Mouse (Mus musculus) B cell, adult (primary cell): ENCODE results near the gene Fmo4. TPM values are rescaled to one million over a fixed set of nuclear protein-coding genes. Genes with fewer than 3 reads are reported as not detected.

Experiments
- total RNA-seq: library from RNA; stranded (reverse); gene quantifications from 4 replicates; pipeline ENCODE4 v1.2.4, GENCODE M21; 2023; ENCODE audit not compliant: inconsistent age

The Fmo4 gene
- not detected in 4 replicates for total RNA-seq

DNA sequence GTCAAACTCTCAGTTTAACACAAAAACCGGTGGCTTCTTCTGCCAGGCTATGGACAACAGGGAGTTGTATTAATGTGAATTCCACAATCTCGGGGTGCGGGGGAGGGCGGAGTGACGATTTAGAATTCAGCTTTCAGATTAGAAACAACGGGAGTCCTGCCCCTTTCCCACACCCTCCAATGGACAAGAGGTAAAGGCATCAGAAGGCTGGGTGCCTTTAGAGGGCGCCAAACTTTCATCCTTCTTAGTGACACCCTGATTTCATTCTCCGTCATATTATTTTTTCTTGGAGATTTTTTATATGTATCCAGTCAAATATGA lies at the start of gene Fmo4:
Gene Fmo4, minus strand, starts transcription at position 137 of the 321 bp plus-strand sequence.

Other genes starting within 250 kb of the Fmo4 start
- gene Vamp4, start 243.5 kb downstream of the Fmo4 start, total RNA-seq: 53.5 to 61.7 TPM (median 59.3 TPM) in 4 replicates
- gene Myoc, start 174.8 kb downstream of the Fmo4 start, total RNA-seq: not detected in 4 replicates
- gene Myocos, start 155.8 kb downstream of the Fmo4 start, total RNA-seq: not detected in 4 replicates
- gene Prrc2c, start 73.4 kb downstream of the Fmo4 start, total RNA-seq: 344 to 400 TPM (median 376 TPM) in 4 replicates
- gene Fmo1, start 52.6 kb upstream of the Fmo4 start, total RNA-seq: not detected in 4 replicates
- not detected in 4 replicates for gene Fmo2, start 84.8 kb upstream of the Fmo4 start, total RNA-seq
- not detected in 4 replicates for gene Fmo6, start 123.5 kb upstream of the Fmo4 start, total RNA-seq
- not detected in 4 replicates for gene Fmo3, start 170.6 kb upstream of the Fmo4 start, total RNA-seq